Mouse (Mus musculus) lung, embryonic 15.5 days (tissue): Measurements from ENCODE around the gene Ifna5. TPM values are rescaled to one million over a fixed set of nuclear protein-coding genes. Genes with fewer than 3 reads are reported as not detected.
"Not testable (repeated sequence)": the region's sequence is repeated elsewhere in the genome, so short reads cannot be mapped to it uniquely, and the experiment has no call there.

Experiments
- ATAC-seq: fragments of 200-750 bp; cut with Nextera tagmentation; 2 replicates; pipeline ENCODE4 v1.8.0; 2017; ENCODE audit warnings: moderate number of reproducible peaks, borderline replicate concordance; ENCODE audit not compliant: low FRiP score, low TSS enrichment; ENCODE audit errors: extremely low read depth
- H3K27ac ChIP-seq: fragments of 300-500 bp; sonication (generic); 2 replicates; pipeline ENCODE4 v1.5.1; 2015; ENCODE audit warnings: moderate library complexity, mild to moderate bottlenecking, inconsistent platforms
- H3K27me3 ChIP-seq: fragments of 300-500 bp; sonication (generic); 2 replicates; pipeline ENCODE4 v1.6.1; 2015; ENCODE audit warnings: inconsistent platforms
- H3K36me3 ChIP-seq: fragments of 300-500 bp; sonication (generic); 2 replicates; pipeline ENCODE4 v1.6.1; 2015; ENCODE audit warnings: inconsistent platforms
- H3K4me1 ChIP-seq: fragments of 300-500 bp; sonication (generic); 2 replicates; pipeline ENCODE4 v1.6.1; 2015; ENCODE audit warnings: inconsistent platforms
- H3K4me2 ChIP-seq: fragments of 300-500 bp; sonication (generic); 2 replicates; pipeline ENCODE4 v1.6.1; 2015; ENCODE audit warnings: inconsistent platforms, mild to moderate bottlenecking, moderate library complexity
- H3K4me3 ChIP-seq: fragments of 300-500 bp; sonication (generic); 2 replicates; pipeline ENCODE4 v1.5.1; 2015; ENCODE audit warnings: mild to moderate bottlenecking, inconsistent platforms
- H3K9ac ChIP-seq: fragments of 300-500 bp; sonication (generic); 2 replicates; pipeline ENCODE4 v1.6.1; 2015; ENCODE audit warnings: inconsistent platforms
- H3K9me3 ChIP-seq: fragments of 300-500 bp; sonication (generic); 2 replicates; pipeline ENCODE4 v1.6.1; 2016; ENCODE audit warnings: inconsistent platforms
- WGBS: fragments of 180-500 bp; shearing (Covaris S2); methylation state at CpG from one replicate; pipeline ENCODE4 v1.1.7; 2015; 5-methylcytosine and 5-hydroxymethylcytosine counted together
- polyA plus RNA-seq: library from polyadenylated mRNA; unstranded; fragments of >200 nt; fragmentation: Nextera tagmentation; extraction: Ambion mirVana; gene quantifications from 2 replicates; pipeline ENCODE4 v1.2.1, GENCODE M21; 2015

Ifna5 gene
- polyA plus RNA-seq, 1 experiment from 2014 or later = not detected

GRCm38 (mm10) chr4:88827116-88827515 lies 8.2 kb upstream of the Ifna5 start, which contains the start of gene Ifna6:
Ifna6 (plus strand) TSS chr4:88827416.
- H3K4me1 ChIP-seq, ATAC-seq, H3K27ac ChIP-seq, H3K36me3 ChIP-seq, H3K27me3 ChIP-seq, H3K4me3 ChIP-seq, H3K9ac ChIP-seq, H3K9me3 ChIP-seq, H3K4me2 ChIP-seq: not testable (repeated sequence)

DNA sequence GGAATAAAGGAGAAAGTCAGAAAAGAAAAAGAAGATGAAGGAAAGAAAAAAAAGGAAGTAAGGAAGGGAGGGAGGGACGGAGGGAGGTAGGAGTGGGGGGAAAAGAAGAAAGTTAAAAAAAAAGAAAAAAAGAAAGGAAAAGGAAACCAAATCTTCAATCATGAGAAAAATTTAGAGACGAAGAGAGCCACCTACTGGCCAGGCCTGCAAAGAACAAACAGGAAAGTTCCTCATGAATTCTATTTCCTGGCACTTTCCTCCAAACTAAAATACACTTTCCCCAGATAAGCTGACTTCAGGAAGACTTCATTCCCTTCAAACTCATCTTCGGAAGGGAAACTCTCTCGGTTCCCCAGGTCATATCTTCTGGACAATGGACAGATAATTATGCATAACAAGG lies 4.8 kb upstream of the Ifna5 start:
- H3K27ac ChIP-seq = no peak overlapping the region
- WGBS = 20% methylated on average over 4 of the region's 4 CpGs
- H3K4me2 ChIP-seq = no peak overlapping the region
- no peaks in the 10 kb centered on the region for H3K9me3 ChIP-seq
- H3K36me3 ChIP-seq = no peaks in the 10 kb centered on the region
- H3K4me1 ChIP-seq = no peaks in the 10 kb centered on the region
- no peaks in the 10 kb centered on the region for H3K27me3 ChIP-seq
- ATAC-seq = no peak
- H3K9ac ChIP-seq = no peak overlapping the region
- H3K4me3 ChIP-seq = no peak overlapping the region

DNA sequence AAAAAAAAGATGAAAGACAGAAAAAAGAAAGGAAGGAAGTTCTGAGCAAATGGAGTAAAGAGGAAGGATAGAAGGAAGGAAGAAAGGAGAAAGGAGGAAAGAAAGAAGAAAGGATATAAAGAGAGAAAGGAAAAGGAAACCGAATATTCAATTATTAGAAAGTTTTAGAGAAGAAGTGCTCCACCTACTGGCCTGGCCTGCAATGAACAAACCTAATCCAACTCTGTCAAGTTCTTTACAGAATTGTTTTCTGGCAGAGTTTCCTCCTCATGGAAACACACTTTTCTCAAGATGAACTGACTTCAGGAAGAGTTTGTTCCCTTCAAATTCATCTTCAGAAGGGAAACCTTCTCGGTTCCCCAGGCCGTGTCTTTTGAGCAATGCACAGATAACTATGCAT lies 3.5 kb downstream of the Ifna5 start:
- H3K9ac ChIP-seq = no peak overlapping the region
- H3K27me3 ChIP-seq = no peaks in the 10 kb centered on the region; the same call in 1 of the 2 replicates
- 51% methylated on average over 3 of the region's 3 CpGs for WGBS
- H3K9me3 ChIP-seq = no peaks in the 10 kb centered on the region
- H3K27ac ChIP-seq = no peak overlapping the region
- no peaks in the 10 kb centered on the region for H3K36me3 ChIP-seq
- no peak overlapping the region for H3K4me3 ChIP-seq
- H3K4me1 ChIP-seq = no peaks in the 10 kb centered on the region
- ATAC-seq = no peak
- H3K4me2 ChIP-seq = no peak overlapping the region

- no peak overlapping the region for H3K4me3 ChIP-seq
- no peaks in the 10 kb centered on the region for H3K4me1 ChIP-seq
- no peaks in the 10 kb centered on the region for H3K9me3 ChIP-seq
- no peak overlapping the region for H3K4me2 ChIP-seq
- H3K36me3 ChIP-seq = no peaks in the 10 kb centered on the region
- 58% methylated on average over 3 of the region's 3 CpGs for WGBS
- no peak overlapping the region for H3K27ac ChIP-seq
- H3K27me3 ChIP-seq = no peaks in the 10 kb centered on the region; the same call in 1 of the 2 replicates
- no peak overlapping the region for H3K9ac ChIP-seq
- ATAC-seq = no peak
Measured at GRCm38 (mm10) chr4:88840058-88840457, 4.7 kb downstream of the Ifna5 start.

DNA sequence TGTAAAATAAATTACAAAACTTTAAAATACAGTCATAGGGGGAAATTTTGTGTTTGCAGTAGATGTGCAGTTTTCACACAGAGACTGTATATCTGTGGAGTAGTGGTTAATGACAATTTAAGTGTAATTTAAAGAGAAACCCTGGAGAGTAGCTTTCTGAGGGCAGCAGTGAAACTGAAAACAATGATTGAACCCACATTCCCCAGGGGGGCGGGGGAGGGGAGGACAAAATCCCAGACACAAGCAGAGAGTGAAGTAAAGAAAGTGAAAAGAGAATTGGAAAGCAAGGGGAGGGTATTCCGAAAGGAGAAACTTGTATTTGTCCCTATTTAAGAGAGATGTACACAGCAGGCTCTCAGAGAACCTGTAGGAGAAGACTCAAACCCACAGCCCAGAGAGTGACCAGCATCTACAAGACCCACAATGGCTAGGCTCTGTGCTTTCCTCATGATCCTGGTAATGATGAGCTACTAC lies 6.2 kb downstream of the Ifna5 start, which contains the start of gene Ifna4:
Gene Ifna4 (plus strand): TSS at position 424 of the 474 bp plus-strand sequence.
- no peaks in the 10 kb centered on the region for H3K9me3 ChIP-seq
- no peaks in the 10 kb centered on the region for H3K4me1 ChIP-seq
- H3K9ac ChIP-seq = no peak within 1 kb of the TSS
- no peak for ATAC-seq
- no peaks in the 10 kb centered on the region; the same call in 1 of the 2 replicates for H3K27me3 ChIP-seq
- H3K36me3 ChIP-seq = no peaks in the 10 kb centered on the region
- H3K27ac ChIP-seq = no peak within 1 kb of the TSS
- H3K4me3 ChIP-seq = no peak within 1 kb of the TSS
- H3K4me2 ChIP-seq = no peak within 1 kb of the TSS
- 38% methylated on average over 2 of the region's 2 CpGs for WGBS

GRCm38 (mm10) chr4:88845334-88845733 lies 10.0 kb downstream of the Ifna5 start:
- Histone ChIP-seq H3K4me2 (no peak overlapping the region), H3K36me3 (no peaks in the 10 kb centered on the region), H3K4me3 (no peak overlapping the region), H3K9me3 (no peaks in the 10 kb centered on the region), H3K4me1 (no peaks in the 10 kb centered on the region), H3K27me3 (no peaks in the 10 kb centered on the region), H3K27ac (no peak overlapping the region), H3K9ac (no peak overlapping the region)
- ATAC-seq = no peak
- 33% methylated on average over 2 of the region's 2 CpGs for WGBS

GRCm38 (mm10) chr4:88849698-88850097 lies 14.4 kb downstream of the Ifna5 start, which contains the start of gene Ifna1:
Ifna1 (plus strand) TSS chr4:88850087.
- H3K27me3 ChIP-seq = no peaks in the 10 kb centered on the region
- 76% methylated on average over 1 of the region's 1 CpGs for whole genome bisulfite sequencing
- ATAC-seq = no peak
- H3K27ac ChIP-seq = no peak within 1 kb of the TSS
- no peak within 1 kb of the TSS for H3K4me2 ChIP-seq
- H3K36me3 ChIP-seq = no peaks in the 10 kb centered on the region
- H3K4me3 ChIP-seq = no peak within 1 kb of the TSS
- no peak within 1 kb of the TSS for H3K9ac ChIP-seq
- no peaks in the 10 kb centered on the region for H3K4me1 ChIP-seq
- H3K9me3 ChIP-seq = no peaks in the 10 kb centered on the region

DNA sequence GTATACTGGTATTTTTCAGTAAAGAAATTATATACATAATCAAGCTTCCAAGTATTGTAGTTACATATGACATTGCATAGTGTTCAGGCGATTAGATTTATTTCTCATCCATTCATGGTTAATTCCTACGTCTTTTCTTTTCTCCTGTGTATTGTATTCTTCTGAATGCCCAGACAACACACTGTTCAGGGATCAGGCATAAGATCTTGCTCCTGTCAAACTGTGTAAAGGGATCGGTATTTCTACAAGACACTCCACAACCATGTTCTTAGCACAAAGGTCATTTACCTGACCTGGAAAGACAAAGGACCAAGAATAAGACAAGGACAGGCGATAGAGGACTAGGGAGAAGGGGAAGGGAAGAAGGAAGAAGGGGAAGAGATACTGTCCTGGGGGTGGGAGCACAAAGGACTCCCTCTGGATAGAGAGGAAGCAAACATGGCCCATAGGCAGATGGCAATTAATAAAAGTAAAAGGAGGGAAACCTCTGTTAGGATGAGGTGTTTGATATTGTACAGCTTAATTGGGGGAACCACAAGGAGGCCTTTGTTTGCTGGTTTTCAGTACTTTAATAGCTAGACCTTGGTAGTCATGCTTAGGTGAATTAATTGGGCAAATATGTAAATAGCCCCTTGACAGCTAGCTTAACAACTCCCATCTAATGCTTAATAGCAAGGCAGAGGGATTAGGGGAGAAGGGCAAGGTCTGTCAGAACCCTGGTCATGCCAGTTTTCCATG lies 15.9 kb downstream of the Ifna5 start:
- no peak overlapping the region for H3K4me3 ChIP-seq
- H3K4me2 ChIP-seq = no peak overlapping the region
- H3K4me1 ChIP-seq = no peaks in the 10 kb centered on the region
- H3K27ac ChIP-seq = no peak overlapping the region
- no peaks in the 10 kb centered on the region for H3K27me3 ChIP-seq
- 62% methylated on average over 4 of the region's 4 CpGs for WGBS
- H3K9ac ChIP-seq = no peak overlapping the region
- ATAC-seq = no peak
- no peaks in the 10 kb centered on the region for H3K9me3 ChIP-seq
- no peaks in the 10 kb centered on the region for H3K36me3 ChIP-seq

GRCm38 (mm10) chr4:88859214-88859613 lies 23.9 kb downstream of the Ifna5 start:
- Histone ChIP-seq H3K9me3 (no peaks in the 10 kb centered on the region), H3K4me2 (no peak overlapping the region), H3K36me3 (no peaks in the 10 kb centered on the region), H3K27me3 (peaks cover 12% of the 10 kb centered on the region; the same call in 1 of the 2 replicates), H3K4me1 (no peaks in the 10 kb centered on the region), H3K4me3 (no peak overlapping the region), H3K9ac (no peak overlapping the region), H3K27ac (no peak overlapping the region)
- ATAC-seq = no peak

- ATAC-seq = no peak
- WGBS = 6% methylated on average over 7 of the region's 7 CpGs
- no peak overlapping the region for H3K4me2 ChIP-seq
- H3K27ac ChIP-seq = no peak overlapping the region
- H3K9ac ChIP-seq = no peak overlapping the region
- H3K27me3 ChIP-seq = peaks cover 24% of the 10 kb centered on the region
- no peaks in the 10 kb centered on the region for H3K9me3 ChIP-seq
- peaks cover 6% of the 10 kb centered on the region; the same call in 1 of the 2 replicates for H3K4me1 ChIP-seq
- H3K4me3 ChIP-seq = no peak overlapping the region
- no peaks in the 10 kb centered on the region for H3K36me3 ChIP-seq
Measured at GRCm38 (mm10) chr4:88863309-88863708, 28.0 kb downstream of the Ifna5 start.

DNA sequence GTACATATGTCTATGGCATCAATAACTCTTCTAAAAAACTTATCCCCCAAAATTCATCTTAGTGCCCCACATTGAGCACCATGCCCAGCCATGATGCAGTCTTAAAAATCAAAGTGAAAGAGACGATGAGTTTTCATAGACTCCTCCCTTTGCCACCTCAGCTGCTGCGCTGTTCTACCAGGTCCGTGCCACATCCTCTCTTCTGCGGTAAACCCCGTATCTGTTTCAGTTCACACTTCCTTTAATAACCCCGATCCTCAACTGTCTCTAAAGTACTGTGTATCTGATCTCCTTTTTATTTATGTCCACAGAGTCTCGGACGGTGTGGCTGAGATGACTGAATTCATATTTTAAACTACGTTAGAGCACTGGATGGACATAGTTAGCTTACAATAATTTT lies 29.3 kb downstream of the Ifna5 start:
- Histone ChIP-seq H3K9ac (no peak overlapping the region), H3K36me3 (no peaks in the 10 kb centered on the region), H3K4me3 (no peak overlapping the region), H3K9me3 (no peaks in the 10 kb centered on the region), H3K27ac (no peak overlapping the region), H3K27me3 (peaks cover 29% of the 10 kb centered on the region), H3K4me2 (no peak overlapping the region), H3K4me1 (peaks cover 8% of the 10 kb centered on the region; the same call in 1 of the 2 replicates)
- no peak for ATAC-seq
- WGBS = 43% methylated on average over 9 of the region's 9 CpGs

DNA sequence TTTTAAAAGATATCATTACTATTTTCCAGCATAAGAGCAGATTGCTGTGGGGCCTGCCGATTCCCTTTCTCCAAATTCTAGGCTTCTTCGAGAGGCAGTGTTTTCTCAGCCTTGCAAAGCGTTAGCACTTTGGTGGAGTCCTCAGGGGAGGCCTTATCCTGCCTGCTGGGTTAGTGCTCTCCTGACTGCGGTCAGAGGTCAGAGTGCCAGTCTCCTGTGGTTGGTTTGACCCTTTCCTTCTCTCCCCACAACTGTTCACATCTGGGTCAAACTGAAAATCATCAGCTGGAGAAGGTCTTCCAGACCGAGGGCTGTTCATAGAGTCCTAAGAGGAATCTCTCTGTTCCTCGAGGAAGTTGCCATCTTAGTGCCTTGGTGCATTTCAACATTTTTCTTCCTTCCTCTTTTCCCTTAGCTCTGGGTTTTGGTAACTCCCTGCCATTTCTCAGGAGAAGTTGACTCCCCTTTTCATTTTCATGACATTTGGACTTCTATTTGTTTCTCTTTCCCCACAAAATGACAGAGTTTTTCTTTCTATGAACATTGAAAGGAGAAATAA lies 29.8 kb downstream of the Ifna5 start:
- Histone ChIP-seq H3K9me3 (no peaks in the 10 kb centered on the region), H3K27me3 (peaks cover 29% of the 10 kb centered on the region), H3K27ac (no peak overlapping the region), H3K36me3 (no peaks in the 10 kb centered on the region), H3K9ac (no peak overlapping the region), H3K4me1 (peaks cover 8% of the 10 kb centered on the region; the same call in 1 of the 2 replicates), H3K4me2 (no peak overlapping the region), H3K4me3 (no peak overlapping the region)
- no peak for ATAC-seq
- WGBS = 36% methylated on average over 6 of the region's 6 CpGs
